Mouse (Mus musculus) spleen, postnatal 10 days (tissue): ENCODE results near the gene Rps19bp1.

ENCODE experiments used
- DNase-seq, 2 experiments: peaks; one replicate each; pipeline ENCODE4 v3.0.0; 2021 to 2022; ENCODE audit warnings: low spot score in 2 of 2

Rps19bp1 gene

DNA sequence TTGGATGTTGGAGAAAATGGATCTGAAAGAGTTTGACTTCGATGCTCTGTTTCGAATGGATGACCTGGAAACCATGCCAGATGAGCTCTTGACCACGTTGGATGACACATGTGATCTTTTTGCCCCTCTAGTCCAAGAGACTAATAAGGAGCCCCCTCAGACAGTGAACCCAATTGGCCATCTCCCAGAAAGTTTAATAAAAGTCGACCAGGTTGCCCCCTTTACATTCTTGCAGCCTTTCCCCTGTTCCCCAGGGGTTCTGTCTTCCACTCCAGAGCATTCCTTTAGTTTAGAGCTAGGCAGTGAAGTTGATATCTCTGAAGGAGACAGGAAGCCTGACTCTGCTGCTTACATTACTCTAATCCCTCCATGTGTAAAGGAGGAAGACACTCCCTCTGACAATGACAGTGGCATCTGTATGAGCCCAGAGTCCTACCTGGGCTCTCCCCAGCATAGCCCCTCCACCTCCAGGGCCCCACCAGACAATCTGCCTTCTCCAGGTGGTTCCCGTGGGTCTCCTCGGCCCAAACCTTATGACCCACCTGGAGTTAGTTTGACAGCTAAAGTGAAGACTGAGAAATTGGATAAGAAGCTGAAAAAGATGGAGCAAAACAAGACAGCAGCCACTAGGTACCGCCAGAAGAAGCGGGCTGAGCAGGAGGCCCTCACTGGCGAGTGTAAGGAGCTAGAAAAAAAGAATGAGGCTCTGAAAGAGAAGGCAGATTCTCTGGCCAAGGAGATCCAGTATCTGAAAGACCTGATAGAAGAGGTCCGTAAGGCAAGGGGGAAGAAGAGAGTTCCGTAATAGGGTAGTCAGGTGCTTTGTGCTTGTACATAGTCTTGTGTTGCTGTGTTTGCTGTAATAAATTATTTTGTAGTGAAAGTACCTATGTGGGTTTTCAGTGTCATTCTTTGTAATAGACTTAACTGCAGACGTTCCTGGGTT lies 7.2 kb downstream of the Rps19bp1 start:
- DNase-seq, result peak in 1 of 2 experiments; percentile 24

- DNase-seq, result peak in 1 of 2 experiments; percentile 45
Measured at GRCm38 (mm10) chr15:80256242-80256641, 7.9 kb downstream of the Rps19bp1 start.

DNA sequence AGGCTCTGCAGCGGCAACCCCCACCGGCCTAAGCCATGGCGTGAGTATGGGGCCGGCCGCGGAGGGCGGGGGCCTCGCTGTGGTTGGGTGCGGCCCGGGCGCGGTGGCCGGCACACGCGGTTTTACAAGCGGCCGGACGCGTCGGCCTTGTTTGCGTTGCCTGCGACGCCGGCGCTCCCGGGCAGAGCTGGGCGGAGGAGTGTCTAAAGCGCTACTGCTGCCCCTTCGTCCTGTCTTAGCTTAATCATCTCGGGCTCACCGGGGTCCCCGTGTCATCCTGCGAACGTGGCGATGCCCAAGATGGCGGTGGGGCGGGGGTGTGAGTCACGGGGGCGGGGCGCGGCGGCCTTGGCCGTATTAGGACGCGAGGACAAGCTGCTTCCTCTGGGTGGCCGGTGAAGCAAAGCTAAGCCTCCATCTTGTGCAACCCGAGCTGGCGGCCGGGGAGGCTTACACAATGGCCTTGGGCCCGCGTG lies 8.4 kb downstream of the Rps19bp1 start:
- DNase-seq, result peak; percentile 74 to 91

DNA sequence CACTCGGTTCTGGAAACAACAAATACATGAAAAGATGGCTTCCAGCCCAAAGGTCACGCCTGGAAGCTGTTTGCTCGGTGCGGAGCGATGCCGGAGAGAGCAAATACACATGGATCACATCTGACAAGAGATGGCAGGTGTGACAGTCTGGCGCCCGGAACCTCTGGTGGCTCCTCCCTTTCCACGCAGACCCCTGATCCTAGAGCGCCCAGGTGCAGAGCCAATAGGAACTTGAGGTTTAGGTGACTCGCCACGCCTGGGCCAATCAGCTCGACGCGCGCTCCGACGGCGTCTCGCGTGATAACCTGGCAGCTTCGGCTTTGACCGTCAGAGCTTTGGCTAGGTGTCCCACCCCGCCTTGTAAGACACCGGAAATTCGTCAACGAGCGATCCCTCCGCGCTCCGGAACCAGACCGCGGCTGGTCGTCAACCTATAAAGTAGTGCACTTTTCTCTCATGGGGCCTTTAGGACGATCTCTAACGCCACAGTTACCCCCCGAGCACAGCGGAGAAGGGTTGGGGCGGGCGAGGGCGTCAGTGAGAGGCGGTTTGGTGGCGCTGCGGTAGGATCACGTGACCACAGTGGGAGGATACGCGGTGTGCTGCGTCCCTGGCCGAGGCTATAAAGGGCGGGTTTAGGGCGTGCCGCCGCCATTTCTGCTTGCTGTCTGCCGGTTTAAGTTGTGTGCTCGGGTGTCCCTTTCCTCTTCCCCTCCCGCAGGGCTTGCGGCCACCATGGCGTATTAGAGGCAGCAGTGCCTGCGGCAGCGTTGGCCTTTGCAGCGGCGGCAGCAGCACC lies 9.1 kb downstream of the Rps19bp1 start, which contains the start of gene Atf4:
Gene Atf4 (plus strand): TSS at position 338 of the 799 bp plus-strand sequence.
- peak; percentile 96 to 98 for DNase-seq

GRCm38 (mm10) chr15:80254207-80254606 lies 9.9 kb downstream of the Rps19bp1 start:
- peak in 1 of 2 experiments; percentile 28 for DNase-seq

DNA sequence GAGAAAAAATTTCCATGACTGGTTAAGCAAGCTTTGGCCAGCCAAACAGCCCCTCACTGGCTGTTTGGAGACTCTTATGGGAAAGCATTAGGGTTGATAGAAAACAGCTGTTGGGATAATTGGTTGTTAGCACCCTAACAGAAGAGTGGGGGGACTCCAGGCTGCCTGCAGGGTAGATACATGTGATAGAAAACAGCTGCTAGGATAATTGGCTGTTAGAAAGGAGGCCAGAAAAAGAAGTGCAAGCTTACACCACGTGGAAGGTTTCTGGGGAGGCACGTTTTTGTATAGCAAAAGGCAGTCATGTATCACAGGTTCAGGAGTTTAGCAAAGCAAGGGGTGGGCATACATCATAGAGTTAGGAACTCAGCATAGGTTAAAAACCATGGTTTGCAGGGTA lies 10.6 kb downstream of the Rps19bp1 start:
- DNase-seq, result no peak

GRCm38 (mm10) chr15:80250586-80250985 lies 13.5 kb downstream of the Rps19bp1 start:
- DNase-seq, result no peak

GRCm38 (mm10) chr15:80249672-80250071 lies 14.4 kb downstream of the Rps19bp1 start:
- DNase-seq, result no peak

DNA sequence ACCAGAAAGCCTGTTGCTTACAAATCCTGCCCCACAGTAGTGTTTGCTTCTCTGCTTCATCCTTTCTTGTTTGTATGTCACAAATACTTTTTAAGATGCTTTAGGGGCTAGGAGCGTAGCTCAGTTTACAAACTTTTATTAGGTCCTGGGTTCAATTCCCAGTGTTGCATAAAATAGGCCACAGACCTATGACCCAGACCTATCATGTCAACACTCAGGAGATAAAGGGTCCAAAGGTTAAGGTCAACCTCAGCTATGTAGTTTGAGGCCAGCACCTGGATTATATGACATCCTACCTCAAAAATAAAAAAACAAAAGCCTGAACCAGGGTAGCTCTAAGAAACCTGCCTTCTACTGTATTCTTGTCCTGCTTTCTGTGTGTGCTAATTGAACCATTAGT lies 15.5 kb downstream of the Rps19bp1 start:
- no peak for DNase-seq

- DNase-seq, result no peak
Measured at GRCm38 (mm10) chr15:80248135-80248534, 16.0 kb downstream of the Rps19bp1 start.

DNA sequence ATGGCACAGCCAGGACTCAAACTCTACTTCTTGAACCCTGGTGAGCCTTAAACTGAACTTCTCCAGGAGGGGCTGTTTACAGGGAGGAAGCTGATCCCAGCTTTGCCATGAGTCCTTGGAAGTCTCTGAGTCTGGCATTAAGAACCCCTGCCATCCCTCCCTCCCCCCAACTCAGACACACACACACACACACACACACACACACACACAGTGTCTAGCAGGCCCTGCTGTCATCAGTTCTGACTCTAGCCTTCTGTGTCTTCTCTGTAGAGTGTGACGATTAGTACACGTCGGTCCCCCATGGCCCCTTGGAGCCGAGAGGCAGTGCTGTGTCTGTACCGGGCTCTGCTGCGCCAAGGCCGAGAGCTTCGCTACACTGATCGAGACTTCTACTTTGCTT lies 28.6 kb downstream of the Rps19bp1 start, which contains the start of gene AC140267.1:
Gene AC140267.1 (plus strand): TSS at position 301 of the 400 bp plus-strand sequence.
- no peak for DNase-seq

GRCm38 (mm10) chr15:80233733-80234509 lies 30.2 kb downstream of the Rps19bp1 start, which contains the start of gene Mief1:
Gene Mief1, plus strand, starts transcription at chr15:80234018.
- DNase-seq, result peak; percentile 98 to 99

GRCm38 (mm10) chr15:80233053-80233452 lies 31.1 kb downstream of the Rps19bp1 start:
- no peak for DNase-seq

DNA sequence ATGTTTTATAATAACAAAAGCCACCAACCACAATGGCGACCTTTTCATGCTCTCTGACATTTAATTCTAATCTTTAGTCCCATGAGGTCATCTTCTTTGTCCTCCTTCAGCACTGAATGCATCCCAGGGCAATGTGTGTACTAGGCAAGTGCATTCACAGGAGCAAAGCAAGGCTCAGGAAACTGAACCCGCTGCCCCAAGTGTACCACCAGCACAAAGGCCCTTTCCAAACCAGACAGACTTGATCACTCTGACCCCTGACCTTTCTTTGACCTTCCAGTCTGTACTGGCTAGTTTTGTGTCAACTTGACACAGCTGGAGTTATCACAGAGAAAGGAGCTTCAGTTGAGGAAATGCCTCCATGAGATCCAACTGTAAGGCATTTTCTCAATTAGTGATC lies 31.8 kb downstream of the Rps19bp1 start:
- DNase-seq, result no peak

GRCm38 (mm10) chr15:80228071-80228800 lies 35.9 kb downstream of the Rps19bp1 start:
- DNase-seq, result no peak

- DNase-seq, result peak; percentile 64 to 85
Measured at GRCm38 (mm10) chr15:80225796-80226195, 38.3 kb downstream of the Rps19bp1 start.

DNA sequence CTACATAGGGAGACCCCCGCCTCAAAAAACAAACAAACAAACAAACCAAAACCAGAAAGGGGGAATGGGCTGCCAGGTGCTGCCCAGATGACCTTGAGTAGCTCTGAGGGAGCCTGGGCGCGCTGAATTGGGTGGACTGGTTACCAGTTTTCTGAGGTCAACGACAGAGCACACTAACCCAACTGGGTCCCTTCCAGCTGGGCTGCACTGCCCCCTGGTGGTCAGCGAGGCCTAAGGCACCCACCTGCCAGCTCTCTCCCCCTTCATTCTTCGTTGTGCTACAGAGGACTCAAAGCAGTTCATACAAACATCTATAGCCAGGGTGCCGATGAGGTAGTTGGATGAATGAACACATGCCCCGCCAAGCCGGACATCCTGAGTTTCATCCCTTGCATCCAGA lies 38.9 kb downstream of the Rps19bp1 start:
- peak; percentile 80 to 91 for DNase-seq

DNA sequence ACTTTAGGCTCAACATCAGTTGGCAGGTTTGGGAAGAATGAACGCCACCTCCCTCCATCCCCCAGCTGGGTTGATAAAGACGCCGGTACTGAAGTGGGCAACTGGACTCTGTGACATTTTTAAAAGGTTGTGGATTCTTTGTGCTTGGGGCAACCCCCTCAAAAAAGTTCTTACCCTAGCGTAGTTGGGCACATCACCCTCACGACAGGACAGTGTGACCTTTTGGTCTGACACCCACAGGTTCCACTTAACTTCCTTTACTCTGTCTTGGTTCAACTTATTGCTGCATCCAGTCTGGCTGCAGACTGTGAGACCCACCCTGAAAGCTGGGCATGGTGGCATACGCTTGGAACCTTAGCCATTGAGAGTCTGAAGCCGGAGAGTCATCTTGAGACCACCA lies 40.4 kb downstream of the Rps19bp1 start:
- no peak for DNase-seq

DNA sequence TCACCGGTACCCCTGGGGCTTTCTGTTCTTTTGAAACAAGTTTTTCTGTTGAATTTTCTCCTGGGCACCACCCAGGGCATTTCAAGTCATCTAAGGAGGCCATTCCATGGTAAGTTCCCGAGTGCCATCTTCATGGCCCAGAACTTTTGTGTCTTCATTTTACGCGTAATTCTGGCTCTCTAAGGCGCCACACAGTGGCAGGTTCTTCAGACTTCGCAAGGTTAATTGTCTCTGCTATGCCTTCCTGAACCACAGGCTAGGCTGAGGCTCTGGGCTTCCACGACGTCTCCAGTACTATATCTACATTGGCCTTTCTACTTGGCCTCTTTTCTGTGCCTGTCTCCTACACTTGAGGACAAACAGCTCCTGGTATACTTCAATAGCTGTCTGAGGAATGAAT lies 43.1 kb downstream of the Rps19bp1 start:
- DNase-seq, result no peak
